7 mouse cellular contexts compared by ENCODE assay signal in genomic region chr10:39369502-39369931, GRCm38 (mm10). TPM values are rescaled to one million over a fixed set of nuclear protein-coding genes. Genes with fewer than 3 reads are reported as not detected.
DNase-seq lines count a peak whose midpoint lies in the region; ATAC-seq and TF ChIP-seq lines count a peak whose summit lies in the region.

No protein-coding gene starts in this region.

- no peaks in the 10 kb centered on the region for H3K9me3 ChIP-seq in embryonic facial prominence, embryonic 10.5 days
- no peaks in the 10 kb centered on the region for H3K9me3 ChIP-seq in intestine, postnatal 0 days (ENCODE audit: control insufficient read depth)
- no peaks in the 10 kb centered on the region for H3K9me3 ChIP-seq in midbrain, embryonic 12.5 days

- H3K27me3 ChIP-seq in embryonic facial prominence, embryonic 10.5 days (replicated peaks; ENCODE audit: low read depth, poor library complexity, severe bottlenecking): peaks cover 16% of the 10 kb centered on the region
- no peaks in the 10 kb centered on the region for H3K27me3 ChIP-seq in intestine, postnatal 0 days (replicated peaks; ENCODE audit: control insufficient read depth, insufficient read depth, low read length)
- H3K27me3 ChIP-seq in midbrain, embryonic 12.5 days: no peaks in the 10 kb centered on the region
- H3K27me3 ChIP-seq in small intestine, adult 2 months (ENCODE audit: control insufficient read depth, insufficient read depth, low read length): no peaks in the 10 kb centered on the region

- intact Hi-C loops in left cerebral cortex, postnatal 4 days (cut with DNase I): no loop called here

- DNase-seq in adrenal gland, postnatal 10 days: peak; percentile 96
- peak; percentile 98 for DNase-seq in embryonic facial prominence, embryonic 10.5 days (ENCODE audit: low spot score)
- DNase-seq in gonadal fat pad, adult 2 months (ENCODE audit: low read depth): peak; percentile 30
- peak; percentile 98 for DNase-seq in left cerebral cortex, postnatal 4 days

- WGBS in embryonic facial prominence, embryonic 10.5 days: under 1% methylated on average over 44 of the region's 44 CpGs
- WGBS in intestine, postnatal 0 days: 0% methylated on average over 40 of the region's 44 CpGs
- WGBS in midbrain, embryonic 12.5 days: under 1% methylated on average over 32 of the region's 44 CpGs
- WGBS in small intestine, adult 2 months: 1% methylated on average over 42 of the region's 44 CpGs

- peak overlapping the region; percentile 80 for H3K9ac ChIP-seq in intestine, postnatal 0 days (ENCODE audit: low read depth, low read length)
- peak overlapping the region; percentile 93 for H3K9ac ChIP-seq in midbrain, embryonic 12.5 days (replicated peaks)

- H3K4me3 ChIP-seq in embryonic facial prominence, embryonic 10.5 days: peak overlapping the region; percentile 97
- H3K4me3 ChIP-seq in intestine, postnatal 0 days (ENCODE audit: low read depth, low read length): peak overlapping the region; percentile 90
- peak overlapping the region; percentile 90 for H3K4me3 ChIP-seq in midbrain, embryonic 12.5 days
- peak overlapping the region; percentile 83 for H3K4me3 ChIP-seq in small intestine, adult 2 months (ENCODE audit: low read depth, low read length)

- H3K4me1 ChIP-seq in embryonic facial prominence, embryonic 10.5 days: peaks cover 43% of the 10 kb centered on the region
- H3K4me1 ChIP-seq in intestine, postnatal 0 days (replicated peaks; ENCODE audit: control insufficient read depth, insufficient read depth, low read length): 0 out of 2 replicates have a peak, but pooled peaks cover 6% of the 10 kb centered on the region
- H3K4me1 ChIP-seq in midbrain, embryonic 12.5 days: peaks cover 38% of the 10 kb centered on the region
- H3K4me1 ChIP-seq in small intestine, adult 2 months (ENCODE audit: control insufficient read depth, insufficient read depth, insufficient read length, low read length): peaks cover 2% of the 10 kb centered on the region; the same call in 1 of the 2 replicates

- H3K36me3 ChIP-seq in embryonic facial prominence, embryonic 10.5 days (replicated peaks): no peaks in the 10 kb centered on the region
- H3K36me3 ChIP-seq in intestine, postnatal 0 days (ENCODE audit: control insufficient read depth, insufficient read depth): no peaks in the 10 kb centered on the region
- H3K36me3 ChIP-seq in midbrain, embryonic 12.5 days: no peaks in the 10 kb centered on the region
- H3K36me3 ChIP-seq in small intestine, adult 2 months (ENCODE audit: control insufficient read depth, insufficient read depth, low read length): no peaks in the 10 kb centered on the region

- ATAC-seq in intestine, postnatal 0 days: peak; percentile 98
- ATAC-seq in midbrain, embryonic 12.5 days (ENCODE audit: low FRiP score, low read depth): peak; percentile 99

- peak; percentile 74 for TF ChIP-seq POLR2A in small intestine, adult 2 months (IDR thresholded peaks at IDR 0.05; ENCODE audit: low read depth, low read length)

- TF ChIP-seq CTCF in intestine, postnatal 0 days (IDR thresholded peaks at IDR 0.05; ENCODE audit: low read depth): peak; percentile 15; the same call in 1 of the 2 replicates
- TF ChIP-seq CTCF in small intestine, adult 2 months (IDR thresholded peaks at IDR 0.05; ENCODE audit: extremely low read depth, insufficient read length, insufficient replicate concordance, low read depth, low read length): no peak

- peak overlapping the region; percentile 98 for H3K4me2 ChIP-seq in intestine, postnatal 0 days (replicated peaks; ENCODE audit: low read depth)
- peak overlapping the region; percentile 74 for H3K4me2 ChIP-seq in midbrain, embryonic 12.5 days (replicated peaks)

- peak overlapping the region; percentile 96 for H3K27ac ChIP-seq in embryonic facial prominence, embryonic 10.5 days (replicated peaks)
- H3K27ac ChIP-seq in intestine, postnatal 0 days (ENCODE audit: low read depth, low read length): peak overlapping the region; percentile 69
- peak overlapping the region; percentile 97 for H3K27ac ChIP-seq in midbrain, embryonic 12.5 days (replicated peaks)
- peak overlapping the region; percentile 41 for H3K27ac ChIP-seq in small intestine, adult 2 months (ENCODE audit: insufficient read depth, low read depth, low read length)

RNA-seq across cellular contexts. Expression of gene Fyn, which starts 0.9 kb away (rescaled TPM):
- 10 to 100 TPM; 46.6 to 48.6 TPM for total RNA-seq in adrenal gland, postnatal 10 days (2021)
- 20.2 and 21.5 TPM in 2 replicates for polyA plus RNA-seq in embryonic facial prominence, embryonic 10.5 days (2016; fragmentation: Nextera tagmentation; extraction: Ambion mirVana)
- 13.0 and 16.8 TPM in 2 replicates for polyA plus RNA-seq in gonadal fat pad, adult 2 months (2012; rRNA removed)
- 13.3 and 13.5 TPM in 2 replicates for polyA plus RNA-seq in intestine, postnatal 0 days (2015; fragmentation: Nextera tagmentation; extraction: Ambion mirVana)
- total RNA-seq in left cerebral cortex, postnatal 4 days (2021): 100 to 1,000 TPM; 211 to 217 TPM
- 52.7 and 64.3 TPM in 2 replicates for polyA plus RNA-seq in midbrain, embryonic 12.5 days (2016; fragmentation: Nextera tagmentation; extraction: Ambion mirVana)
- polyA plus RNA-seq in small intestine, adult 2 months (2012; rRNA removed): 4.6 and 7.3 TPM in 2 replicates

Comparison
In these comparisons a context has a peak if more than half of its experiments do, and no peak if none do; other contexts are left out.
1. Peak in every context shown above with its lines: DNase-seq, ATAC-seq, H3K4me3 ChIP-seq and H3K27ac ChIP-seq.
2. DNase-seq: peak in every context shown above with its lines; median percentile 98 in embryonic facial prominence, embryonic 10.5 days; 98 in left cerebral cortex, postnatal 4 days; 96 in adrenal gland, postnatal 10 days; 30 in gonadal fat pad, adult 2 months.
3. H3K27ac ChIP-seq: peak in every context shown above with its lines; median percentile 97 in midbrain, embryonic 12.5 days; 96 in embryonic facial prominence, embryonic 10.5 days; 69 in intestine, postnatal 0 days; 41 in small intestine, adult 2 months.